Mouse (Mus musculus) kidney, adult 9 months (tissue): ENCODE measurements around the gene Hcst.

Experiments
- DNase-seq: peaks from one replicate; pipeline ENCODE4 v3.0.0; 2022

The Hcst gene

GRCm38 (mm10) chr7:30431793-30432192 lies 12.1 kb upstream of the Hcst start:
- peak; percentile 67 for DNase-seq

- DNase-seq: no peak
Observed at GRCm38 (mm10) chr7:30430191-30430590, 10.5 kb upstream of the Hcst start.

GRCm38 (mm10) chr7:30429327-30429726 lies 9.7 kb upstream of the Hcst start:
- no peak for DNase-seq

DNA sequence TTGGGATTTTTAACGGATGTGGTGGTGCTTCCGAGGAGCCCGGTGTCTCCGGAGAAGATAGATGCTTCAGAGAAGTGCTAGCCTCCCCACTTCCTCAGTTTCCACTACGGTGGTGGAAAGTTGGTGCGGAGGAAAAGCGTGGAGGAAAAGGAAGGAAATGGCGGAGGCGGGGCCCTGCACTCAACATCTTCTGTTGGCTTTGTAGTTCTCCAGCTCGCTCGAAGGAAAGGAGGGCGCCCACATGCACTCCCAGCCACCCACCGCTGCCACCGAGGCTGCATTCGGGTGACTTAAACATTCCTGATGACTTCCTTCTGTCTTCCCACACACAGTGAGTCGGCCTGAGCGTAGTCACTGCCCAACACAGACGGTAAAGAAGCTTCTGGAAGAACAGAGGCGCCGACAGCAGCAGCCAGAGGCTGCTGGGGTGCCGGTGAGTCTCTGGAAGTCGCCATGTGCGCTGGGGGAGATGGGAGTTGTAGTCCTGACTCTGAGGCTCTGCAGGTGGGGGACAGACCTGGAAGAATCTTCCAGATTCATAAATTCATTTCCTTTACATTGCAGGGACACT lies 3.5 kb upstream of the Hcst start:
- DNase-seq: peak; percentile 17

DNA sequence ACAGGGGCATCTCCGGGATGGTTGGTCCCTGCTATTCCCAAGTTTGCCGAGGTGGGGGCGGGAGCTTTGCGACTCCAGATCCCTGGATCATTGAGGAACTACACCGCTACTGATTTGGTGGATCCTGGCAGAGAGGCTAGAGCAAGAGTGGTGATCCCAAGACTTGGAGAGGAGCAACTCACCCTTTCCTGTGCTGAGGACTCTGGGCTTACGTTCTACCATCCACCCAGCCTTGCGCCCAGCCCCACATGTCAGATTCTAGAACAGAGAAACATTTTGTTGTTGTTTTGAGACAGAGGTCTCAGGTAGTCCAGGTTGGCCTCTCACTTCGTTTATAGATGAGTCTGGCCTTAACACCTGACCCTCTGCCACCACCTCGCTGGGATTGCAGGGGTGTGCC lies 2.9 kb upstream of the Hcst start:
- DNase-seq: peak; percentile 15

DNA sequence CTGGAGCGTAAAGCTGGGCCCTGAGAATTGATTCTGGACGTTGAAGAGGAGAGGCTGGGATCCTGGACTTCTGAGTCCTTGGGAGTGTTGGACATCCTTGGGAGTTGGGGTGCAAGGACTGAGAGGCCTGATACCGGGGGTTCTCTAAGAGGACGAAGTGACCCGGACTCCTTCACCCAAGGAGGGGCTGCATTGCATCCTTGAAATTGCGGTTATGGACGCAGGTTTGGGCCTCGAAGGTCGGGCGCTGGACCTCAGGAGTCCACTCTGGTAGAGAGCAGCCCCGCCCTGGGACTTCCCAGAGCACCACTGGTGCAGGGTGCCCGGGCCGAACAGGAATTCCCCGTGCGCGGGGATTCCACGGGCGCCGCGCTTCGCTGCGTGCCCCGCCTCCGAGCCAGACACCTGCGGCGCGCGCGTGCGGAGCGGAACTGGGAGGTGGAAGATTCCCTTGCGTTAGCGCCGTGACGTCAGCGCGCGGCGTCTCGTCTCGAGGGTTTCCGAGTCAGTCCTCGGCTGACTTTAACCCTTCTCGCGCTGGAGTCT lies 2.3 kb upstream of the Hcst start:
- peak; percentile 81 for DNase-seq

DNA sequence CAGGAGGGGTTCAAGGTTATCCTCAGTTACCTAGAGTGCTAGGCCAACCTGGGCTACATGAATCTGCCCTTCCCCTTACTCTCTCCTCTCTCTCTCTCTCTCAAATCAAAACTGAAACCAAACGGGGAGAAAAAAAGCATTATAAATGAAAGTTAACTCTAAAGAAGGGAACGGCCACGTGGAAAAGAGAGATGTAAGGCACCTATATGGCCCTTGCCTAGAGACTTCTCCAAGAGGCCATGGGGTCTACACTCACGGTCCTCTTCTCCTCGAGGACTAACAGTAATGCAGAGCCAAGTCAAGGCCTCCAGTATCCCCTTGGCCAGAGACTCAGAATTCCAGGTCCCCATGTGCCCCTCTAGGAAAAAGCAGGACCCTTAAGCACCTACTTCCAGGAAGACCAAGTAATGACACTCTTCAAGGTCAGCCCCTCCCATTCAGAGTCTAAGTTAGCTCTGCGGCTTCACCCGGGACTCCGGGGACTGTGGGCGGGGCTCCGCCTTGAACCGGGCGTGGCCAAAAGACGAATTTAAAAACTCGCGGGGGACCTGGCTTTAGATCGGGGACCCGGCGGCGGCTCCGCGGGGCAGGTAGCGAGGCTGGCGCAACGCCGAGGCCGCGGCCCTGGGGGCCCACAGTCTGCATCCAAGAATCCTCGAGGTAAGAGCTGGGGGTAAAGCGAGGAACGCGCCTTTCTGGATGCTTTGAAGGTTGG lies 1.7 kb upstream of the Hcst start, which contains the start of gene Nfkbid:
Gene Nfkbid (plus strand): TSS at position 558 of the 715 bp plus-strand sequence.
- peak; percentile 70 for DNase-seq

- DNase-seq: no peak
Observed at GRCm38 (mm10) chr7:30420673-30421072, 1.0 kb upstream of the Hcst start.

GRCm38 (mm10) chr7:30417856-30418255 lies 1.8 kb downstream of the Hcst start:
- no peak for DNase-seq

DNA sequence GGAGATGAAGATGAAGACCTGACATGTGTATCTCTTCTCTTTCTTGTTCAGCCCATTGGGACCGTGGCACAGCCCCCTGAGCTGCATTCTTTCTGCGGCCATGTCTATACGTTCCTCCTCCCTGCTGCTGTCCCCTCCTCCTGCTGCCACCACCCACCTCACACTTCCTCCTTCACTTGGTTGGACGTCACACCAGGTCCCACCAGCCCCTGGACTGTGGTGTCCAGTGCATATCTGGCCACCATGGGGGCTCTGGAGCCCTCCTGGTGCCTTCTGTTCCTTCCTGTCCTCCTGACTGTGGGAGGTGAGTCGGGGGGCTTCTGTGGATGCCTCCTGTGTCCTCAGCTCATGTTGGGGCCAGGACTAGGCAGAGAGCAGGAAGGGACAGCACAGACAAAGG lies 6.1 kb downstream of the Hcst start, which contains the start of gene Tyrobp:
Gene Tyrobp (plus strand): TSS at position 165 of the 400 bp plus-strand sequence.
- DNase-seq: no peak

DNA sequence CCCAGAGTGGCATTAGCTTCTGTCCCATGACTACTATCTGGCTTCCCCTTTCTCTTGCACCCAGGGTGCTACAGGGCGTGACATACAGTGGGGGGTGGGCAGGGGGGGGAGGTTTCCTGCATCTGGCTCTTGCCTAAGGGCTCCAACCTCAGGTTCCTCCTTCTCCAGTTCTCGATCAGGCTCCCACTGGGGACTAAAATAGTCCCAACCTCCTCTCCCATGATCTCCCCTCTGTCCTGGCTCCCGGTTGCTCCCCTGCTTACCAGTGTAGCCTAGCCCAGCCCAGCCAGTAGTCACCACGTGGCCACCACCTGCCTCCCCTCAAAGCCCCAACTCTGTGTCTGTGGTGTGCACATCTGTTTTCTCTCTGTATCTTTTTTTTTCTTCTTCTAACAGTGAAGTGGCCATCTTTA lies 6.9 kb downstream of the Hcst start:
- DNase-seq: no peak

- DNase-seq: no peak
Observed at GRCm38 (mm10) chr7:30411023-30411422, 8.6 kb downstream of the Hcst start.

DNA sequence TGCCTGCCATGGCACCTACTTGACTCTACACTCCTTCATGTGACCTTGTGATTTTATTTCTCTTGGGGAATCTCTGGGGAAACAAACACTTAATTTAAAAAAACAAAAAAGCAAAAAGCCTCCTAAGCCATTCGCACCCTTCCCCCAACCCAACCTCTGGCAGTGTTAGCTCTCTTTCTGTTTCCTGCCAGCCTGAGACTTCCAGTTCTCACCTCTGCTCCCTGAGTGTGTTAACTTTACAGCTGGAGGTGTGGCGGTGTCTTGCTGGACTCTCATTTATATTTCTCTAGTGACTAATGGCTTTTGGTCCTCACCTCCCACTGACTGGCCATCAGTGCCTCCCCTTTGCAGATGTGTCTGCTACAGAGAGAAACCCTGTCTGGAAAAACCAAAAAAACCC lies 9.9 kb downstream of the Hcst start:
- DNase-seq: no peak

GRCm38 (mm10) chr7:30408639-30409038 lies 11.0 kb downstream of the Hcst start:
- DNase-seq: no peak

DNA sequence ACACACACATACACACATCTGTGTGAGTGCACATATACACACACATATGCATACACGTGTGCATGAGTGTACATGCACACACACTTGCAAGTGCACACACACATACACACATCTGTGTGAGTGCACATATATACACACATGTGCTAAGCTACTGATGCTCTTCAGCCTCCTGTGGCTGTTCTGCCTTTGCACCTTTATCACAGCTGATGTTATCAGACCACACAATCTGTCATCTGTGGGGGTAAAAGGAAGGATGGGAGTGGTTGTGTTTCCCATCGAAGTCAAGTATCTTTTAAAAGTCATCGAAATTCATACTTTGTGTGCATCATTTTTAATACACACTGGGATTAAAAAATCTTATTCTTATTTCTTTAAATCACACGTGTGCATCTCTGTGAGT lies 17.3 kb downstream of the Hcst start:
- no peak for DNase-seq

DNA sequence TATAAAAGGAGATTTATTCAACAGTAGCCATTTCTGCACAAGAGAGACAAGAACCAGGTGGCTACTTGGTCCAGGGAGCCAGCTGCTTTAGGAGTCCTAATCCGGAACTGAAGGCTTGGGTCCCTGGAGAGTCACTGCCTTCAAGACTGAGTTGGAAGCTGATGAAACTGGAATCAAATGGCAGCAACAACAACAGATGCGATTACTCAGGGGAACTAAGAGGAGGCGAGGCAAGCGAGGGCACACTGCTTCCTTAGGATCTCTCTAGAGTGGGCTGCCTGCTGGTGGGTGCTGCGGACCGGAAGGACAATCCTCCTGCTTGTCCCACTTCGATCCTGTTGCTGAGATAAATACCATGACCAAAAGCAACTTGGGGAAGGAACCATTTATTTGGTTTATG lies 20.0 kb downstream of the Hcst start:
- no peak for DNase-seq

- peak; percentile 21 for DNase-seq
Observed at GRCm38 (mm10) chr7:30394871-30395270, 24.8 kb downstream of the Hcst start.

GRCm38 (mm10) chr7:30394379-30394778 lies 25.3 kb downstream of the Hcst start:
- peak; percentile 56 for DNase-seq

DNA sequence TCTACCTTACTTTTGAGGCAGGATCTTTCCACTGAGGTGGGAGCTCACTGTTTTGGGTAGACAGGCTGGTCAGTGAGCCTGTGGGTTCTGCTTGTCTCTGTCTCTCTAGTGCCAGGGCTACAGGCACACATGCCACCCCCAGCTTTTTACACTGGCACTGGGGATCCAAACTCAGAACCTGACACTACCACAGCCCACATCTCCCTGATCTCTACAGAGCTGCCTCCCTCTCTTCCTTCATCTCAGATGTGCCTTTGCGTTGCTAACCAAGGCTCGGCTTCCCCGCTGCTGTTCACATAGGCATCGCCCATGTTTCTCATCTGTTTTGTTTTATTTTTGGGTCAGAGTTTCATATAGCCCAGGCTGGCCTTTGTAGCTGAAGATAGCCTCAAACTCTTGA lies 26.0 kb downstream of the Hcst start:
- no peak for DNase-seq

- DNase-seq: no peak
Observed at GRCm38 (mm10) chr7:30392746-30393520, 26.7 kb downstream of the Hcst start.

GRCm38 (mm10) chr7:30384106-30384505 lies 35.5 kb downstream of the Hcst start:
- DNase-seq: no peak

GRCm38 (mm10) chr7:30380061-30380460 lies 39.6 kb downstream of the Hcst start:
- DNase-seq: no peak

GRCm38 (mm10) chr7:30373501-30373962 lies 46.1 kb downstream of the Hcst start:
- peak; percentile 97 for DNase-seq
